Mouse (Mus musculus) forebrain, postnatal 0 days (tissue): ENCODE results near the gene Ostn. TPM values are rescaled to one million over a fixed set of nuclear protein-coding genes. Genes with fewer than 3 reads are reported as not detected.
A peak's percentile ranks its signal among the peaks of the same experiment; 100 is the strongest.

Experiments
- ATAC-seq: fragments of 200-750 bp; cut with Nextera tagmentation; 2 replicates; pipeline ENCODE4 v1.8.0; 2017; ENCODE audit warnings: mild to moderate bottlenecking, moderate library complexity
- DNase-seq: peaks from one replicate; pipeline ENCODE4 v3.0.0-alpha.2; 2015
- H3K27ac ChIP-seq: fragments of 300-500 bp; sonication (generic); 2 replicates; pipeline ENCODE4 v1.5.1; 2014; ENCODE audit warnings: low read depth, mild to moderate bottlenecking, antibody characterized with exemption, low read length, moderate library complexity, mixed read lengths
- H3K27me3 ChIP-seq: fragments of 300-500 bp; sonication (generic); 2 replicates; pipeline ENCODE4 v1.6.1; 2014; ENCODE audit warnings: mild to moderate bottlenecking, low read length, mixed read lengths; ENCODE audit not compliant: insufficient read depth
- H3K36me3 ChIP-seq: fragments of 300-500 bp; sonication (generic); 2 replicates; pipeline ENCODE4 v1.6.1; 2014; ENCODE audit warnings: mild to moderate bottlenecking, moderate library complexity; ENCODE audit not compliant: insufficient read depth
- H3K4me1 ChIP-seq: fragments of 300-500 bp; sonication (generic); 2 replicates; pipeline ENCODE4 v1.6.1; 2014; ENCODE audit warnings: antibody characterized with exemption; ENCODE audit not compliant: insufficient read depth
- H3K4me2 ChIP-seq: fragments of 300-500 bp; sonication (generic); 2 replicates; pipeline ENCODE4 v1.6.1; 2014; ENCODE audit warnings: low read depth, mild to moderate bottlenecking, moderate library complexity
- H3K4me3 ChIP-seq: fragments of 300-500 bp; sonication (generic); 2 replicates; pipeline ENCODE4 v1.5.1; 2014; ENCODE audit warnings: low read depth, low read length, mixed read lengths
- H3K9ac ChIP-seq: fragments of 300-500 bp; sonication (generic); 2 replicates; pipeline ENCODE4 v1.6.1; 2014; ENCODE audit warnings: mild to moderate bottlenecking
- H3K9me3 ChIP-seq: fragments of 300-500 bp; sonication (generic); 2 replicates; pipeline ENCODE4 v1.6.1; 2016; ENCODE audit warnings: low read length
- CTCF ChIP-seq: sonication (generic); IDR thresholded peaks from 2 replicates; pipeline ENCODE4 v1.5.1; 2016; ENCODE audit warnings: antibody characterized with exemption, control low read depth, low read depth
- WGBS: fragments of 180-500 bp; shearing (Covaris S2); extraction: QIAGEN DNeasy Blood & Tissue Kit; methylation state at CpG from one replicate; pipeline ENCODE4 v1.1.7; 2014; 5-methylcytosine and 5-hydroxymethylcytosine counted together
- polyA plus RNA-seq: library from polyadenylated mRNA; unstranded; fragments of >200 nt; fragmentation: Nextera tagmentation; extraction: Ambion mirVana; gene quantifications from 2 replicates; pipeline ENCODE4 v1.2.1, GENCODE M21; 2015
- total RNA-seq: library from RNA; depleted of rRNA; stranded (reverse); fragments of >200 nt; gene quantifications from 2 replicates; pipeline ENCODE4 v1.2.3, GENCODE M21; 2014

Ostn gene
- total and polyA plus RNA-seq, 2 experiments from 2014 or later: not detected

DNA sequence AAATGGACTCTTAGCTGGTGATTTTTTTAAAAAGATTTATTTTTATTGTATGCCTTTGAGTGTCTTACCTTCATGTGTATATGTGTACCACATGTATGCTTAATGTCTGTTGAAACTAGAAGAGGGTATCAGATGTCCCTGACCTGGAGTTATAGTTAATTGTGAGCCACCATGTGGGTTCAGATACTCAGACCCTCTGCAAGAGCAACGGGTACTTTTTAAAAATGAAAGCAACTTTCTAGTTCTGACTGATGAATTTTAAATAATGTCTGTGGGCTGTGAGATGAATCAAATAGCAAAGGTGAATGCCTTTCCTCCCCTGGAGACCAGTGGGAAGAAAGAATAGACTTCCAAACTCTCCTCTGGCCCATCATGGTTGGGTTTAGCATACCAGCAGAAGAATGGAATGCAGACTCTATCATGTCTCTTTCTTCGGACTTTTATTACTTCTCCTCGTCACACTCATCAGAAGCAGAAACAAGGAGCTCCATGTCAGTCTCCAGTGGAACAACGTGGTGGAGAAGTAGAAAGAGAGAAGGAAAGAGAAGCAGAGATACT is 79.6 kb downstream of the Ostn start:
- no peak for ATAC-seq
- H3K4me3 ChIP-seq: no peak overlapping the region

DNA sequence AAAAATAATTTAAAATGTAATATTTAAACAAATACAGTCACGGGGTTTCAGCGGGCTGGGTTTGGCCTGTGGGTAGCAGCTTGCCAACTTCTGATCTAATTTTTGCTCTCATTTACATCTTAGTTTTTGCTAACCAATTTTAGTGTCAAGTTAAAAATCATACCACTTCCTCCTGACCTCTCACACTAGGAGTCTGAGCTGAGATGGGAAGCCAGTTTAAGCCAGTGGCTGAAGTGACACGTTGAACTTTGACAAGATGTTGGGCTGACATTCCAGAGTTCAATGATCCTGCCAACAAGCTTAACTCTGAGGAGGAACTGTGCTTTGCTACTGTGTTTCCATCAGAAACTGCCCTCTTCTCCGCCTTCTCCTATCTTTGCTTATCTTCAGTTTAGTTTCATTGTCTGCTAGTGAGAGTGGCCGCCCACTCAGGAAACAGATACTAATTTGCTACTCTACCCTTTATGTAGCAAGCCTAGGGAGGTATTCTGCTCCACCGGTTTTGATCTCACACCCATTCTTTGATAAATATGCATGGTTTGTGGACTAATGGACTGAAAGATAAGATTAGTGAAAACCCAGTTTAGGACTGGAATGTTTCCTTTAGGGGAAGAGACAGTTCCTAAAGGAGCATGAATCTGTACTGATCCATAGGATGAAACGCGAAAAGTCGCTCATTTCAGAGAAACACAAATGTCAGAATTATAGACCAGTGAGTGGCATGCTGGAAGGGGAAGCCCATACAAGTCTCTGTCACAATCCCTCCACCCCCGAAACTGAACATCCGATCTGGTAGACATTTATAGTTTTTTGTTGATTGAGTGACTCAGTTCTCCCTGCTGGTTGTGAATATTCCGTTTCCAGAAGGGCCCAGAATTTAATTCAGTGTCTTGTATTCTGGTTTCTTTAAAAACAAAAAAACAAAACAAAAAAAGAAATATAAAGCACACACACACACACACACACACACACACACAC is 80.6 kb downstream of the Ostn start:
- Histone ChIP-seq H3K9ac (peak overlapping the region; percentile 99), H3K27ac (peak overlapping the region; percentile 98), H3K36me3 (no peaks in the 10 kb centered on the region), H3K4me3 (peak overlapping the region; percentile 84), H3K27me3 (no peaks in the 10 kb centered on the region), H3K4me2 (peak overlapping the region; percentile 73), H3K4me1 (peaks cover 29% of the 10 kb centered on the region), H3K9me3 (no peaks in the 10 kb centered on the region)
- no peak for TF ChIP-seq CTCF
- ATAC-seq: peak; percentile 15; the same call in 1 of the 2 replicates
- DNase-seq: peak; percentile 50
- WGBS: 33% methylated on average over 12 of the region's 12 CpGs

More for the DNA sequence above, 79.6 kb downstream of the Ostn start:
- peaks cover 28% of the 10 kb centered on the region for H3K4me1 ChIP-seq
- TF ChIP-seq CTCF: no peak
- WGBS: 88% methylated on average over 4 of the region's 4 CpGs
- H3K4me2 ChIP-seq: no peak overlapping the region
- H3K36me3 ChIP-seq: no peaks in the 10 kb centered on the region
- H3K9me3 ChIP-seq: no peaks in the 10 kb centered on the region
- no peak overlapping the region for H3K27ac ChIP-seq
- no peak for DNase-seq
- H3K27me3 ChIP-seq: no peaks in the 10 kb centered on the region
- H3K9ac ChIP-seq: no peak overlapping the region

DNA sequence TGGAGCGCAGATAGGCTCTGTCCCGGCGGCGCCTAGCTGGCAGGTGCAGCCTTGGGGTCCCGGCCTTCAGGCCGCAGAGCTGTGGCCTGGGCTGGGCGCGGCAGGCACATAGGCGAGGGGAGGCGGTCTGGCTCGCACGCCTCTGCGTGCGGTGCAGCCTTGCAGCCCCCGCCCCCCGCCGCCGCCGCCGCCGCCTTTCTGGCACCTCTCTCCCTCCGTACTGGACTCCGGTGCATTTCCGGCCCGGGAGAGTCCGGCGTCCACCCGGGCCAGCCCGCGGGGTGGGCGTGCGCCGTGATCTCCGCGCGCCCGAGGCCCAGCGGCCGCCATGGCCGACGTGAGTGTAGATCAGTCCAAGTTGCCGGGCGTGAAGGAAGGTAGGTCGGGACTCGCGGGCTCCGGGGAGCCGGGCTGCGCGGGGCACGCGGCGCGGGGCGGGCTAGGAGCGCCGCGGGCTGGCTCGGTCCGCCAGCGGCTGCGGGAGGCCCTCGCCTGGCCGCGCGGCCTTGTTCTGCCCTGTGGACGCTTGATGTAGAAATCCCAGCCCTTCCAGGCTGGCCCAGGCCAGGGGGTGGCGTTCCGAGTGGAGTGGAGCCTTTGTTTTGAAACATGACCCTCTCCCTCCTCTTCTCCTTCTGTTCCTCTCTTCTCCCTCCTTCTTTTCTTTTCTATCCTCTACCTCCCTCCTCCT is 81.6 kb downstream of the Ostn start, which contains the start of gene Ccdc50:
Gene Ccdc50, plus strand, starts transcription at position 109 of the 691 bp plus-strand sequence.
- peak within 1 kb of the TSS; percentile 73 for H3K4me2 ChIP-seq
- peak; percentile 91 for ATAC-seq
- WGBS: 2% methylated on average over 68 of the region's 69 CpGs

DNA sequence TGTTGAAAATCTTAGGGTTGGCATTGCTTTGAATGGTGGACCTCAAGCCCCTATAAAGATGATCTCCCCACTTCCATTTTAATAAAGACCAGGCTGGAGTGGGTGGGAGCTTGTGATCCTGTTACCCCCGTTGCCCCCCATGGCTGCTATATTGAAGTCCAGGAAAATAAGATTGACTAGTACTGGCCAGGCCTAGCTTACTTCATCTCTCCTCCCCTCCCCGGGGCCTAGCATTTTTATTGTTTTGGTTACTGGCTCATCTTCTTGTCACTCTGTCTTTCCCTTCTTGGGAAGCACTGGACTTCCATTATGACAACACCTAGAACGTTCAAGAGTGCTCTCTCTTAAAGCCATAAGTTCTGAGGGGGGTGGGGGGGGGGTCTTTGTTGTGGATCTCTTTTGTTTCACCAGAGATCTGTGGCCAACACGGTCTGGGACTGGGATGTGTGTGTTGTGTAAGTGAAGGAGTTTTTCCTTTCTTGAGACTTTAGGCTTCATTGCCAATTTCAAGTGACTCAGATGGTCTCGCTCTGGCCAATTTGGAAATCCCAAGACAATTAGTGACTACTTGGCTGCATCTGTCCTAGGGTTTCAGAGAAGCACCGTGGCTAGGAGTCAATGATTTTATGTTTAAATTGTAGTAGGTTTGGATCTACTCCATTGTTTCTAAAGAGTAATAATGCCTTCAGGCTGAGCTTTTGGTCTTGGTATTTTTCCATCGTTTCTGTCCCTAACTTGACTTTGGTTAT is 82.4 kb downstream of the Ostn start:
- 12% methylated on average over 7 of the region's 7 CpGs for WGBS
- H3K4me3 ChIP-seq: peak overlapping the region; percentile 84
- DNase-seq (peak; percentile 51), ATAC-seq (peak; percentile 6)
- peak overlapping the region; percentile 99 for H3K9ac ChIP-seq
- no peak for TF ChIP-seq CTCF
- no peaks in the 10 kb centered on the region for H3K9me3 ChIP-seq
- peak overlapping the region; percentile 73 for H3K4me2 ChIP-seq
- peak overlapping the region; percentile 98 for H3K27ac ChIP-seq
- no peaks in the 10 kb centered on the region for H3K36me3 ChIP-seq
- H3K27me3 ChIP-seq: no peaks in the 10 kb centered on the region
- H3K4me1 ChIP-seq: peaks cover 29% of the 10 kb centered on the region

More for the DNA sequence above, 81.6 kb downstream of the Ostn start, which contains the start of gene Ccdc50:
- no peaks in the 10 kb centered on the region for H3K27me3 ChIP-seq
- peak within 1 kb of the TSS; percentile 84 for H3K4me3 ChIP-seq
- no peaks in the 10 kb centered on the region for H3K9me3 ChIP-seq
- DNase-seq: peak; percentile 81
- H3K36me3 ChIP-seq: no peaks in the 10 kb centered on the region
- H3K27ac ChIP-seq: peak within 1 kb of the TSS; percentile 98
- no peak for TF ChIP-seq CTCF
- peak within 1 kb of the TSS; percentile 99 for H3K9ac ChIP-seq
- peaks cover 29% of the 10 kb centered on the region for H3K4me1 ChIP-seq

DNA sequence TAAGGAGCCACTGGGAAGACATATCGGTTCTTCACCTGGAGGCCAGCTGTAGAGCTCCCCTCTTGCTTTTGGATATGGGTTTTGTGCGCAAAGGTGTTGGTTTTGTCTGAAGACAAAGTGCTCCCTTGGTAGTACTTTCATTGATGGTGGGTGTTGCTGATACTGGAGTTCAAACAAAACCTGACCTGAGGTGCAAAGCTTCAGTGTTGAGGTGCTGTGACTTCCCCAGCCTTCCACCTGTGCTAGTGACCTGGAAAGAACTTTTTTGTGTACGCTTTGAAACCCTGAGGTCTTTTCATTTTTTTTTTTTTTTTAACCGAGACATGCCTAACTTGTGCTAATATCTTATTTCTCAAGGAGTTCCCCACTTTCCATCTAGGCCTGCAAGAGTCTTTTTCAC is 83.0 kb downstream of the Ostn start:
- WGBS: 89% methylated on average over 4 of the region's 4 CpGs
- H3K9ac ChIP-seq: no peak overlapping the region
- peak overlapping the region; percentile 98; the same call in 1 of the 2 replicates for H3K27ac ChIP-seq
- ATAC-seq (no peak), DNase-seq (no peak)
- H3K4me3 ChIP-seq: peak overlapping the region; percentile 84
- TF ChIP-seq CTCF: no peak
- H3K36me3 ChIP-seq: no peaks in the 10 kb centered on the region
- H3K27me3 ChIP-seq: no peaks in the 10 kb centered on the region
- H3K9me3 ChIP-seq: no peaks in the 10 kb centered on the region
- peaks cover 29% of the 10 kb centered on the region for H3K4me1 ChIP-seq
- peak overlapping the region; percentile 73 for H3K4me2 ChIP-seq

DNA sequence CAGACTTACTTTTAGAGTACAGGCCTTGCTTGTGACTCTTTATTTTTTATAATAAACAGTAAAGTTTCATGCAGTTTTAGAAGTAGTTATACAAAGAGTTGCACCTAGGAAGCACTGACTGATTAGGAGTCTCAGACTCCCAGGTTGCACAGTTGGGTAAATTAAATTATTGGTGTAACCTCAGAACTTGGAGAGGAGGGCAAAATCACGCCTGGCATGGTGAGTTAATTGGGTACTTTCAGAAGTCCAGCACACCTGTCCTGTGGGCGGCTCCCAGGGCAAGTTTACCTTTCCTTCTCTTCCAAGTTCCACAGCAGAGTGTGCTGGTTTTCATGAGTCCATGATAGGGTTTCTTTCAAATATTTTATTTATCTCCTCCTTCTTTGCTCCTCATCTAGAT is 84.6 kb downstream of the Ostn start:
- DNase-seq: no peak
- Histone ChIP-seq H3K36me3 (no peaks in the 10 kb centered on the region), H3K4me2 (peak overlapping the region; percentile 17; the same call in 1 of the 2 replicates), H3K9me3 (no peaks in the 10 kb centered on the region), H3K27me3 (no peaks in the 10 kb centered on the region), H3K27ac (no peak overlapping the region), H3K4me1 (peaks cover 29% of the 10 kb centered on the region), H3K4me3 (no peak overlapping the region), H3K9ac (no peak overlapping the region)
- no peak for ATAC-seq
- no peak for TF ChIP-seq CTCF
- 73% methylated on average over 2 of the region's 2 CpGs for WGBS
